Mouse (Mus musculus): ENCODE measurements at regions not wholly inside any gene's neighbourhood (a gene's known extent, or its start where the extent isn't known, plus 50 kb on each side); places are given as distances from the start of the nearest gene placed in this dataset.

DNA sequence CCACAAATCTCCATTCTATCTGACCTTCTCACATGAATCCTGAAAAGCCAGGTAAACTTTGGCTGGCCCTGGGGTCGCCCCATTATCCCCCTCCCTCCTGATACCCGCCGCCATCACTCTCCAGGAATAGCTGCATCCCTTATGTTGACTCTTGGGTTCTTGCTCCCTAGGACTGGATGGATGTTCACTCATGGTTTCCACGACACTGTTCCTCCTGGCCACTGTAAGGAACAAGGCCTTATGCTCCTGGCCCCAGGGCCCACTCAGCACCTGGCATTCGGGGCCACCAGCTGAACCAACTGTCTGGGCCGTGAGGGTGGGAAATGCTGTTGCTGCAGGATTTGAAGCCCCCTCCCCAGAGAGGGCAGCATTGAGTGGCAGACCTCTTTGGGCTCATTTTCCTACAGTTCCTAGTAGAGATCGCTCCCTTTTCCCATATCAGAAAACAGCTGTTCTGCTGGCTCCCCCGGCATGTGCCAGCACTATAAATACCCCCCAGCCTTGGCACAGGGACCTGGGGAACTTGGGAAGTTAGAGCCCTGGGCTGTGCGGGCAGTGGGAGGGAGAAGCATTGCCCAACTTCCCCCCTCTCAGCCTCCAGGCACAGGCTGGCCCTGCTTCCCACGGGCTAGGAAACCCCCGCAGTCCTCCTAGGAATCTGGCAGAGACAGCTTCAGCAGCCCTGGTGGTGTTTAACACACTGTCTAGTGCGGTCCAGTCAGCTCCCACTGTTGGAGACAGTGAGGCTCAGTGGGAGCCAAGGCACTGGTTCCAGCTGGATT is 66.6 kb upstream of the Slc25a33 start:
- no peak for TF ChIP-seq CTCF (IDR thresholded peaks at IDR 0.05; ENCODE audit: low read depth)
- TF ChIP-seq EP300 (optimal IDR thresholded peaks at IDR 0.05): no peak

All from stomach, postnatal 0 days (tissue).